Mouse (Mus musculus): ENCODE measurements around the gene Retreg3.

- TF ChIP-seq CTCF (IDR thresholded peaks at IDR 0.05; ENCODE audit: extremely low read depth, insufficient read depth, insufficient read length, insufficient replicate concordance) (no peak), POLR2A (IDR thresholded peaks at IDR 0.05; ENCODE audit: low read depth, low read length) (no peak)
These were observed 38.0 kb downstream of the Retreg3 start for GRCm38 (mm10) chr11:101081659-101082058.
